26 mouse cellular contexts compared by ENCODE assay signal in the genomic region with DNA sequence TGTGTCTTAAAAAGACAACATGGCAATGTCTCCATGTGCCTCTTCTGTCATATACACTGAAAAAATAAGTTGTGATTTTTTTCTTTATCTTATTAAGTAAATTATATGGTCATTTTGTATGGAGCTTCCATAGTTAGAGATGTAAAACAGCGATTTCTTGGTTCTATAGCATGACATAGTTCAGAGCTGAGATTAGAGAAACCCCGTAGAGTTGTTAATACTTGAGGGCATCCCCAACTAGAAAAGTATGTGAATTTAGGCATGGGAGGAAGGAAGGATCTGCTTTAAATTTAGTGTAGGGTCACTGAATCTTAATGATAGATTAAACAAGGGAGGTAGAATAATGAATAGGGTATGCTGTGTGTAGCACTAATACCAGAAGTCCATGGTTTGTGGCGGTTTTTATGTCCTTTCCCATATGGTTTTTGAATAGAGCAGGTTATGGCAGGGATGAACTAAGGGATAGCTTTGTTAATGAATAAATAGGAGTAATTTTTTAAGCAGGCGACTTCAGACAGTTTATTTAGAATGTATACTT.
"Had no signal": no experiment of that assay in that cellular context is flagged by ENCODE, and none has a peak within 500 bp of the region (broad histone marks: within the 10 kb centered on the region; RNA-seq: fewer than 3 reads in every experiment).

No protein-coding gene starts in this region.

- H3K4me3 ChIP-seq: gastrocnemius, adult 2 months; heart, embryonic 10.5 days; heart, embryonic 12.5 days; hindbrain, embryonic 10.5 days; hindbrain, embryonic 12.5 days; intestine, embryonic 15.5 days; layer of hippocampus, adult 2 months; left cerebral cortex, adult 2 months; limb, embryonic 10.5 days; limb, embryonic 12.5 days had no signal

- H3K36me3 ChIP-seq: heart, embryonic 10.5 days; heart, embryonic 12.5 days; hindbrain, embryonic 10.5 days; hindbrain, embryonic 12.5 days; intestine, embryonic 15.5 days; limb, embryonic 10.5 days; limb, embryonic 12.5 days had no signal

- H3K4me2 ChIP-seq: heart, embryonic 12.5 days; hindbrain, embryonic 12.5 days; hindbrain, embryonic 14.5 days; intestine, embryonic 15.5 days; limb, embryonic 12.5 days; liver, embryonic 11.5 days had no signal

- ATAC-seq: hindbrain, embryonic 16.5 days; inflammation-experienced regulatory T-cells, adult 6 months; intestine, embryonic 15.5 days; intestine, postnatal 0 days had no signal

- H3K9ac ChIP-seq: heart, embryonic 12.5 days; hindbrain, embryonic 12.5 days; hindbrain, embryonic 14.5 days; intestine, embryonic 15.5 days; limb, embryonic 12.5 days had no signal

- DNase-seq: gastrocnemius, adult 2 months; gastrocnemius, postnatal 10 days; gastrocnemius, postnatal 25 days; heart, adult 18-20 months; heart, postnatal 10 days; heart, postnatal 4 days; kidney, adult 18-20 months; kidney, adult 8-10 months; kidney, postnatal 10 days; kidney, postnatal 25 days; kidney, postnatal 4 days; liver had no signal

- H3K27me3 ChIP-seq: heart, embryonic 12.5 days; hindbrain, embryonic 12.5 days; intestine, embryonic 15.5 days; limb, embryonic 12.5 days had no signal

- H3K9me3 ChIP-seq: heart, embryonic 10.5 days; heart, embryonic 12.5 days; hindbrain, embryonic 10.5 days; hindbrain, embryonic 12.5 days; intestine, embryonic 15.5 days; limb, embryonic 10.5 days; limb, embryonic 12.5 days had no signal

- H3K27ac ChIP-seq: gastrocnemius, adult 2 months; heart, embryonic 10.5 days; hindbrain, embryonic 10.5 days; hindbrain, embryonic 12.5 days; hindbrain, embryonic 14.5 days; intestine, embryonic 15.5 days; layer of hippocampus, adult 2 months; left cerebral cortex, adult 2 months; limb, embryonic 10.5 days; limb, embryonic 12.5 days had no signal

- H3K4me1 ChIP-seq: heart, embryonic 10.5 days; heart, embryonic 12.5 days; hindbrain, embryonic 10.5 days; hindbrain, embryonic 12.5 days; intestine, embryonic 15.5 days had no signal
